Mouse (Mus musculus): ENCODE results near the gene Rxfp1.

GRCm38 (mm10) chr3:79737780-79738179 lies at the start of gene Rxfp1:
- no peak for TF ChIP-seq POLR2A (IDR thresholded peaks at IDR 0.05; ENCODE audit: insufficient read length, low read depth)
- TF ChIP-seq MYOG (IDR thresholded peaks at IDR 0.05; ENCODE audit: control insufficient read depth in 1 of 3, insufficient read depth in 1 of 3, insufficient read length in 2 of 3, low read depth in 2 of 3) = no peak
- TF ChIP-seq USF1 (IDR thresholded peaks at IDR 0.05; ENCODE audit: low read depth) = no peak
- TF ChIP-seq CEBPB (IDR thresholded peaks at IDR 0.05; ENCODE audit: insufficient read depth, poor library complexity, severe bottlenecking) = no peak
- TF ChIP-seq TCF12 (IDR thresholded peaks at IDR 0.05; ENCODE audit: insufficient read depth, poor library complexity, severe bottlenecking) = no peak
- no peak for TF ChIP-seq TCF3 (IDR thresholded peaks at IDR 0.05; ENCODE audit: insufficient read length, low read depth)
- no peak for TF ChIP-seq MAX (IDR thresholded peaks at IDR 0.05; ENCODE audit: low read depth)
- TF ChIP-seq POLR2AphosphoS2 (IDR thresholded peaks at IDR 0.05; ENCODE audit: insufficient read length, low read depth) = no peak
- no peak for TF ChIP-seq MYOD1 (IDR thresholded peaks at IDR 0.05; ENCODE audit: control insufficient read depth in 1 of 3, insufficient read length in 2 of 3, low read depth in 2 of 3)

Measured in myocyte (in vitro differentiated cells).